Mouse (Mus musculus): ENCODE measurements around the gene Frmpd4. TPM values are rescaled to one million over a fixed set of nuclear protein-coding genes. Genes with fewer than 3 reads are reported as not detected.

Frmpd4 gene
- polyA plus RNA-seq, 1 experiment from 2014 or later, result 0.70 TPM

GRCm38 (mm10) chrX:167518440-167518839, 1058.6 kb downstream of the Frmpd4 start:
- Histone ChIP-seq H3K4me1 (ENCODE audit: insufficient read depth, low read length) (no peaks in the 10 kb centered on the region), H3K27me3 (ENCODE audit: insufficient read depth, low read length) (peaks cover 2% of the 10 kb centered on the region; the same call in 1 of the 2 replicates), H3K4me3 (ENCODE audit: low read length) (no peak overlapping the region), H3K9me3 (ENCODE audit: low read length) (no peaks in the 10 kb centered on the region), H3K36me3 (ENCODE audit: insufficient read depth, low read length) (no peaks in the 10 kb centered on the region), H3K4me2 (replicated peaks; ENCODE audit: low read depth, low read length) (no peak overlapping the region), H3K9ac (replicated peaks; ENCODE audit: low read length) (no peak overlapping the region), H3K27ac (ENCODE audit: low read length) (no peak overlapping the region)
- no peak for ATAC-seq (ENCODE audit: low FRiP score, low TSS enrichment)
- WGBS, result 85% methylated on average over 2 of the region's 2 CpGs

GRCm38 (mm10) chrX:167497780-167498179, 1079.3 kb downstream of the Frmpd4 start:
- Histone ChIP-seq H3K36me3 (ENCODE audit: insufficient read depth, low read length) (no peaks in the 10 kb centered on the region), H3K9ac (replicated peaks; ENCODE audit: low read length) (no peak overlapping the region), H3K4me3 (ENCODE audit: low read length) (no peak overlapping the region), H3K4me2 (replicated peaks; ENCODE audit: low read depth, low read length) (no peak overlapping the region), H3K4me1 (ENCODE audit: insufficient read depth, low read length) (no peaks in the 10 kb centered on the region), H3K27ac (ENCODE audit: low read length) (no peak overlapping the region), H3K9me3 (ENCODE audit: low read length) (no peaks in the 10 kb centered on the region), H3K27me3 (ENCODE audit: insufficient read depth, low read length) (peaks cover 28% of the 10 kb centered on the region)
- WGBS, result 33% methylated on average over 11 of the region's 11 CpGs
- ATAC-seq (ENCODE audit: low FRiP score, low TSS enrichment), result peak; percentile 69; the same call in 1 of the 2 replicates

GRCm38 (mm10) chrX:167492265-167492664, 1084.8 kb downstream of the Frmpd4 start:
- Histone ChIP-seq H3K4me1 (ENCODE audit: insufficient read depth, low read length) (no peaks in the 10 kb centered on the region), H3K9me3 (ENCODE audit: low read length) (no peaks in the 10 kb centered on the region), H3K36me3 (ENCODE audit: insufficient read depth, low read length) (no peaks in the 10 kb centered on the region), H3K27me3 (ENCODE audit: insufficient read depth, low read length) (peaks cover 30% of the 10 kb centered on the region), H3K9ac (replicated peaks; ENCODE audit: low read length) (no peak overlapping the region), H3K4me2 (replicated peaks; ENCODE audit: low read depth, low read length) (no peak overlapping the region), H3K27ac (ENCODE audit: low read length) (no peak overlapping the region), H3K4me3 (ENCODE audit: low read length) (no peak overlapping the region)
- 90% methylated on average over 1 of the region's 1 CpGs for WGBS
- ATAC-seq (ENCODE audit: low FRiP score, low TSS enrichment), result no peak

DNA sequence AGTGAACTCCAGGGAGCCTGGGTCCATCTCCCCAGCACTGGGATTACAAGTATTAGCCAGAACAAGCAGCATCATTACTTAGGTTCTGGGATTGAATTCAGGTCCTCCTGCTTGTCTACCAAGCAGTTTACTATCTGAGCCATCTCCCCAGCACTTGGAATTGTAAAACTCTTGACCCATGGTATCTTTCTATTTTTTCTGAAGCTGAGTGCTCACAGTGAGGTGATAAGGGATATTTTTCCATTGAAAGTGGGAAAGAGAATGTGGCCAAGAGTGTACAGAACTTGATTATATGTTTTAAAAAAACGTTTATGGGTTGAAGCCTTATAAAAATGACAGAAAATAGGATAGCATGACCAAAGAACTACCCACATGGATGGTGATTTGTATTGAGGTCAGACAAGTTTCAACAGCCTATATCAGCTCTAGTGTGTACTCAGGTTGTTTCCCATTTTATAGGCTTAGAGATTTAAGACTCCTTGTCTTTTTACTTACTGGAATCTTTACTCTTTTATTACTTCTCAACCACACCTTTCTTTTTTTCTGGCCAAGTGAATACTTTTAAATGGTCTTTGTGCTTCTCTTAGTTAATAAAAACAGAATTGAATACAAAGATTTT, 1085.3 kb downstream of the Frmpd4 start:
- Histone ChIP-seq H3K4me3 (ENCODE audit: low read length) (no peak overlapping the region), H3K36me3 (ENCODE audit: insufficient read depth, low read length) (no peaks in the 10 kb centered on the region), H3K27me3 (ENCODE audit: insufficient read depth, low read length) (peaks cover 27% of the 10 kb centered on the region), H3K4me1 (ENCODE audit: insufficient read depth, low read length) (no peaks in the 10 kb centered on the region), H3K27ac (ENCODE audit: low read length) (no peak overlapping the region), H3K4me2 (replicated peaks; ENCODE audit: low read depth, low read length) (no peak overlapping the region), H3K9ac (replicated peaks; ENCODE audit: low read length) (no peak overlapping the region), H3K9me3 (ENCODE audit: low read length) (no peaks in the 10 kb centered on the region)
- WGBS, result 23% methylated on average over 1 of the region's 1 CpGs
- ATAC-seq (ENCODE audit: low FRiP score, low TSS enrichment), result no peak

DNA sequence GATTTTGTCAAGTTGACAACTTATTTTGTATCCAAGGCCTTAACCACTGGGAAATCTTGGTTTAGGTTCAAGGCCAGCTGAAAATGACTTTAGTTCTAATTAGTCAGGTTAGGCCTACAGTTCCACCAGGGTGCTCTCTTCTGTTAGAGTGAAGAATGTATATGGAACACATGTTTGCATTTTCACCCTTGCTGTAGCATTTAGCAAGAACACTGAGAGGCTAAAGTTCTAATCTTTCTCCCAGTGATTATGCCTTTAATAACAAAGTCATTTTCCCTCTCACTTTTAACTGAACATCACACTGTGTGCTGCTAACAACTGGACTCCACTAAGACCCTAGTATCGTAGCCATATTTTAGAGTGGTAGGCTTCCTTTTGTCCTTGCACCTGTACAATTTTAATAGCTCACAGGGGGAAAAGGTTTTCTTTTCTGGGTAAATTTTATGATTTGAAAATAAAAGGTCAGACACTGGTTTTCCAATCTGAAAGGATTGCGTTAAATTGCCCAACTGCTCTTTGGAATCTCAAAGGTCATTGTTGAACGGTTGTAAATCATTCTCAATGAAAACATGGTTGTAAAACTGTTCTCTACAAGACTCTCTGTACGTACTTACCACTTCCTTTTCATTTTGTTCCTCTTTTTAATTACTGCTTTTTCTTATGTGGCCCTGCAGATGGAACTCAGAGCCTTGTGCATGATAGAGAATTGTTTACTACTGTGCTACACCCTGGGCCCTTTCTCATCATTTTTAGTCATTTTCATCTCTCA, 1093.4 kb downstream of the Frmpd4 start:
- no peaks in the 10 kb centered on the region for H3K4me1 ChIP-seq (ENCODE audit: insufficient read depth, low read length)
- no peaks in the 10 kb centered on the region for H3K36me3 ChIP-seq (ENCODE audit: insufficient read depth, low read length)
- H3K9me3 ChIP-seq (ENCODE audit: low read length), result no peaks in the 10 kb centered on the region
- H3K4me3 ChIP-seq (ENCODE audit: low read length), result no peak overlapping the region
- no peak overlapping the region for H3K9ac ChIP-seq (replicated peaks; ENCODE audit: low read length)
- H3K27me3 ChIP-seq (ENCODE audit: insufficient read depth, low read length), result peaks cover 11% of the 10 kb centered on the region
- 45% methylated on average over 4 of the region's 4 CpGs for WGBS
- no peak overlapping the region for H3K4me2 ChIP-seq (replicated peaks; ENCODE audit: low read depth, low read length)
- no peak for ATAC-seq (ENCODE audit: low FRiP score, low TSS enrichment)
- H3K27ac ChIP-seq (ENCODE audit: low read length), result no peak overlapping the region

DNA sequence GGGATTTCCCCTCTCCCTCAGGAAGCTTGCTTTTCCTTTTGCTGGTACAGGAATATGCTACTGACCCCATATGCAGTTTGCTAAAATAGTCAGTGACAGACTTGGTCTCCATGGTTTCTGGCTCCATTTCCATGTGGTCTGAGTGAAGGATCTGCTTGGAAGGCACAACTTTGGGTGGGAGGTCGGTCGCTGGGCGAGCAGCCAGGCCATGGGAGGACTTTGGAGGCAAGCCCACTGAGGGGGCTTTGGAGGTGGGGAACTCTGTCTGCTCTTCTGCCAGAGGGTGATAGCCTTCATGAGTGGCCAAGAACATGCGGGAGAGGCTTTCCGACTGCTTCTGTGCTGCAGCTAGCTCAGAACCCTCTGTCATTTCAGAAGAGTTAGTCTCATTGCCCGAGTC, 1099.4 kb downstream of the Frmpd4 start:
- no peaks in the 10 kb centered on the region for H3K4me1 ChIP-seq (ENCODE audit: insufficient read depth, low read length)
- H3K36me3 ChIP-seq (ENCODE audit: insufficient read depth, low read length), result no peaks in the 10 kb centered on the region
- no peak overlapping the region for H3K9ac ChIP-seq (replicated peaks; ENCODE audit: low read length)
- H3K4me3 ChIP-seq (ENCODE audit: low read length), result no peak overlapping the region
- no peak overlapping the region for H3K27ac ChIP-seq (ENCODE audit: low read length)
- H3K27me3 ChIP-seq (ENCODE audit: insufficient read depth, low read length), result peaks cover 14% of the 10 kb centered on the region
- ATAC-seq (ENCODE audit: low FRiP score, low TSS enrichment), result no peak
- 82% methylated on average over 6 of the region's 6 CpGs for WGBS
- H3K9me3 ChIP-seq (ENCODE audit: low read length), result no peaks in the 10 kb centered on the region
- H3K4me2 ChIP-seq (replicated peaks; ENCODE audit: low read depth, low read length), result no peak overlapping the region

- Histone ChIP-seq H3K4me2 (replicated peaks; ENCODE audit: low read depth, low read length) (no peak overlapping the region), H3K36me3 (ENCODE audit: insufficient read depth, low read length) (no peaks in the 10 kb centered on the region), H3K9me3 (ENCODE audit: low read length) (no peaks in the 10 kb centered on the region), H3K27ac (ENCODE audit: low read length) (no peak overlapping the region), H3K9ac (replicated peaks; ENCODE audit: low read length) (no peak overlapping the region), H3K4me3 (ENCODE audit: low read length) (no peak overlapping the region), H3K4me1 (ENCODE audit: insufficient read depth, low read length) (no peaks in the 10 kb centered on the region), H3K27me3 (ENCODE audit: insufficient read depth, low read length) (peaks cover 3% of the 10 kb centered on the region; the same call in 1 of the 2 replicates)
- ATAC-seq (ENCODE audit: low FRiP score, low TSS enrichment), result no peak
Measured at GRCm38 (mm10) chrX:167434883-167435282, 1142.1 kb downstream of the Frmpd4 start.

GRCm38 (mm10) chrX:167433950-167434349, 1143.1 kb downstream of the Frmpd4 start:
- WGBS, result 75% methylated on average over 2 of the region's 2 CpGs
- peaks cover 3% of the 10 kb centered on the region; the same call in 1 of the 2 replicates for H3K27me3 ChIP-seq (ENCODE audit: insufficient read depth, low read length)
- H3K4me1 ChIP-seq (ENCODE audit: insufficient read depth, low read length), result no peaks in the 10 kb centered on the region
- H3K9me3 ChIP-seq (ENCODE audit: low read length), result no peaks in the 10 kb centered on the region
- H3K27ac ChIP-seq (ENCODE audit: low read length), result no peak overlapping the region
- ATAC-seq (ENCODE audit: low FRiP score, low TSS enrichment), result no peak
- no peak overlapping the region for H3K4me2 ChIP-seq (replicated peaks; ENCODE audit: low read depth, low read length)
- H3K36me3 ChIP-seq (ENCODE audit: insufficient read depth, low read length), result no peaks in the 10 kb centered on the region
- H3K4me3 ChIP-seq (ENCODE audit: low read length), result no peak overlapping the region
- H3K9ac ChIP-seq (replicated peaks; ENCODE audit: low read length), result no peak overlapping the region
